In the genomic region with DNA sequence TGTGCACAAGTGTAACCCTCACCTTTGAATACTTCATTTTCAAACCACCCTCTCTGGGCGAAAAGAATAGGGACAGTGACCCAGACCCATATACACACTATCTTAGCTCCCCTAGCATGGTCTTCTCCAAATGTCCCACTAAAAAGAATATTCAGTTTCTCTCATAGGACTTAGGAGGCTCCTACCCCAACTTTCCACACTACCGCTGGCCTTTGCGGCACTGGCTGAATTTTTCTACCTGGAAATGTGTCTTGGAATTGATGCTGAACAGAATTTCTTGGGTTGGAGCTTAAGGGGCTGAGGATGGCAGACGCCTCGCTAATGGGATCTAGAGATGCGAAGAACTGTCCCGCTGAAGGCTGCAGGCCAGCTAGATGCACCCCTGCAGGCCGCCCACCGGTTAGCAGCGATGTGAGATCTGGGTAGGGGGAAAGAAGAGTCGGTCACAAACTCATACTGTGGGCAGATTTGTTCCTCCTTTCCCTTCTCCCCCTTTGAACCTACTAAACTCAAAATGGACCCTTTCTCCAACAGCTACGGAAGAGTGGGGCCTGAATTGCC, we compare ENCODE assay signal across 9 mouse cellular contexts. TPM values are rescaled to one million over a fixed set of nuclear protein-coding genes. Genes with fewer than 3 reads are reported as not detected.
DNase-seq lines count a peak whose midpoint lies in the region; ATAC-seq lines count a peak whose summit lies in the region.
"Had no signal": no experiment of that assay in that cellular context is flagged by ENCODE, and none has a peak within 500 bp of the region (broad histone marks: within the 10 kb centered on the region; RNA-seq: fewer than 3 reads in every experiment).

No protein-coding gene starts in this region.

- H3K9me3 ChIP-seq in kidney, embryonic 16.5 days (ENCODE audit: low read length): no peaks in the 10 kb centered on the region
- H3K9me3 ChIP-seq in hindbrain, embryonic 11.5 days (ENCODE audit: control insufficient read depth, low read length): no peaks in the 10 kb centered on the region
- no peaks in the 10 kb centered on the region for H3K9me3 ChIP-seq in liver, embryonic 16.5 days (replicated peaks; ENCODE audit: control insufficient read depth, low read length)

- H3K27ac ChIP-seq in kidney, embryonic 16.5 days (ENCODE audit: low read length): no peak overlapping the region
- no peak overlapping the region for H3K27ac ChIP-seq in hindbrain, embryonic 11.5 days (ENCODE audit: low read depth, low read length)
- 0 out of 2 replicates have a peak overlapping the region, but pooled peaks have one; percentile 10 for H3K27ac ChIP-seq in liver, embryonic 16.5 days (ENCODE audit: low read length)

- no peaks in the 10 kb centered on the region for H3K36me3 ChIP-seq in kidney, embryonic 16.5 days (ENCODE audit: insufficient read depth, low read length)
- no peaks in the 10 kb centered on the region for H3K36me3 ChIP-seq in hindbrain, embryonic 11.5 days (ENCODE audit: control insufficient read depth, insufficient read depth, low read length)
- no peaks in the 10 kb centered on the region for H3K36me3 ChIP-seq in liver, embryonic 16.5 days (ENCODE audit: control insufficient read depth, insufficient read depth)

- peaks cover 87% of the 10 kb centered on the region for H3K27me3 ChIP-seq in kidney, embryonic 16.5 days (ENCODE audit: insufficient read depth, low read length)
- H3K27me3 ChIP-seq in hindbrain, embryonic 11.5 days (ENCODE audit: control insufficient read depth, insufficient read depth, low read length): peaks cover 85% of the 10 kb centered on the region
- peaks cover 97% of the 10 kb centered on the region for H3K27me3 ChIP-seq in liver, embryonic 16.5 days (ENCODE audit: control insufficient read depth, insufficient read depth, low read depth, low read length)

- no peak for ATAC-seq in kidney, embryonic 16.5 days (ENCODE audit: low FRiP score, low TSS enrichment)
- no peak for ATAC-seq in hindbrain, embryonic 11.5 days (ENCODE audit: low FRiP score)
- no peak for ATAC-seq in liver, embryonic 16.5 days (ENCODE audit: low read depth)

- WGBS in kidney, embryonic 16.5 days: 7% methylated on average over 12 of the region's 12 CpGs
- WGBS in hindbrain, embryonic 11.5 days: 3% methylated on average over 12 of the region's 12 CpGs
- WGBS in liver, embryonic 16.5 days (ENCODE audit: insufficient replicate concordance): 36% methylated on average over 12 of the region's 12 CpGs

- peak overlapping the region; percentile 87; the same call in 1 of the 2 replicates for H3K4me2 ChIP-seq in kidney, embryonic 16.5 days (replicated peaks; ENCODE audit: low read depth, low read length)
- no peak overlapping the region for H3K4me2 ChIP-seq in hindbrain, embryonic 11.5 days (replicated peaks; ENCODE audit: low read depth, low read length)
- peak overlapping the region; percentile 26; the same call in 1 of the 2 replicates for H3K4me2 ChIP-seq in liver, embryonic 16.5 days (ENCODE audit: low read depth, low read length)

- H3K4me3 ChIP-seq in kidney, embryonic 16.5 days (ENCODE audit: low read length): peak overlapping the region; percentile 60
- H3K4me3 ChIP-seq in hindbrain, embryonic 11.5 days (ENCODE audit: low read depth, low read length): no peak overlapping the region
- peak overlapping the region; percentile 67 for H3K4me3 ChIP-seq in liver, embryonic 16.5 days (ENCODE audit: low read depth, low read length)

- peak overlapping the region; percentile 69 for H3K9ac ChIP-seq in kidney, embryonic 16.5 days (replicated peaks; ENCODE audit: low read length)
- H3K9ac ChIP-seq in hindbrain, embryonic 11.5 days (ENCODE audit: low read depth, low read length): no peak overlapping the region
- peak overlapping the region; percentile 16; the same call in 1 of the 2 replicates for H3K9ac ChIP-seq in liver, embryonic 16.5 days (ENCODE audit: low read depth, low read length)

- DNase-seq in kidney, adult 9 months: no peak
- DNase-seq in embryo, embryonic 11 days: peak; percentile 43
- peak; percentile 52 for DNase-seq in hindbrain, embryonic 11.5 days (ENCODE audit: low spot score)
- no peak for DNase-seq in adipocyte (ENCODE audit: low spot score)
- DNase-seq in urinary bladder, postnatal 25 days (ENCODE audit: low spot score): no peak
- no peak for DNase-seq in B cell, adult 2 months
- DNase-seq: cerebellum, adult 11 months had no signal

- peaks cover 28% of the 10 kb centered on the region for H3K4me1 ChIP-seq in kidney, embryonic 16.5 days (ENCODE audit: insufficient read depth, low read length)
- peaks cover 18% of the 10 kb centered on the region; the same call in 1 of the 2 replicates for H3K4me1 ChIP-seq in hindbrain, embryonic 11.5 days (replicated peaks; ENCODE audit: control insufficient read depth, insufficient read depth, low read length)
- H3K4me1 ChIP-seq in liver, embryonic 16.5 days (ENCODE audit: control insufficient read depth, low read depth, low read length): peaks cover 14% of the 10 kb centered on the region

RNA-seq across cellular contexts. Expression of a gene that starts 1.9 kb away (rescaled TPM):
- polyA plus RNA-seq in kidney, embryonic 16.5 days (2015; fragmentation: Nextera tagmentation; extraction: Ambion mirVana): 12.8 and 13.2 TPM in 2 replicates
- 3.9 and 4.1 TPM in 2 replicates for polyA plus RNA-seq in hindbrain, embryonic 11.5 days (2014; fragmentation: Nextera tagmentation; extraction: Ambion mirVana)
- polyA plus RNA-seq in liver, embryonic 16.5 days (2015; fragmentation: Nextera tagmentation; extraction: Ambion mirVana): 5.1 and 6.5 TPM in 2 replicates

Comparison
In these comparisons a context has a peak if more than half of its experiments do, and no peak if none do; other contexts are left out.
1. DNase-seq: peak in embryo, embryonic 11 days (single experiment) and hindbrain, embryonic 11.5 days (single experiment); none in kidney, adult 9 months (single experiment), adipocyte (single experiment), urinary bladder, postnatal 25 days (single experiment) and B cell, adult 2 months (0 of 2).